Mouse (Mus musculus) neural tube, embryonic 10.5 days (tissue): Measurements from ENCODE around the gene 6430548M08Rik.

ENCODE experiments used
- DNase-seq: peaks from one replicate; pipeline ENCODE4 v3.0.0-alpha.2; 2017; ENCODE audit warnings: low spot score; ENCODE audit errors: extremely low spot score

The 6430548M08Rik gene

GRCm38 (mm10) chr8:120113758-120114255 is at the start of gene 6430548M08Rik:
6430548M08Rik (plus strand) TSS chr8:120114152.
- DNase-seq = peak; percentile 100

- no peak for DNase-seq
Measured at GRCm38 (mm10) chr8:120065611-120066010, 48.3 kb upstream of the 6430548M08Rik start.

DNA sequence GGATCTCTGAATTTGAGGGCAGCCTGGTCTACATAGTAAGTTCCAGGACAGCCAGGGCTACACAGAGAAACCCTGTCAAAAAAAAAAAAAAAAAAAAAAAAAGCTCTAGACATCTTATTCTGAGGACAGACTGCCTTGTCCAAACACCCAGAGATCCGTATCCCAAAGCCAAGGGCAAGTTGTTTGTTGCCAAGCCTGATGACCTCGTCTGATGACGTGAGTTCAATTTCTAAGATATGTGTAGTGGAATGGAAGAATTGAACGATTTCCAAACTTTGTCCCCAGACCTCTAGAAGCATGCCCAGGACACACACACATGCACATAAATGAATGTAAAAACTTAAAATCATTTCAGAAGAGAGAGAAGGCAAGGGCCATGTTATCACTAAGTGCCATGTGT is 47.7 kb upstream of the 6430548M08Rik start:
- DNase-seq = no peak

GRCm38 (mm10) chr8:120067936-120068668 is 45.9 kb upstream of the 6430548M08Rik start:
- DNase-seq = no peak

GRCm38 (mm10) chr8:120071684-120072083 is 42.3 kb upstream of the 6430548M08Rik start:
- DNase-seq = peak; percentile 89

DNA sequence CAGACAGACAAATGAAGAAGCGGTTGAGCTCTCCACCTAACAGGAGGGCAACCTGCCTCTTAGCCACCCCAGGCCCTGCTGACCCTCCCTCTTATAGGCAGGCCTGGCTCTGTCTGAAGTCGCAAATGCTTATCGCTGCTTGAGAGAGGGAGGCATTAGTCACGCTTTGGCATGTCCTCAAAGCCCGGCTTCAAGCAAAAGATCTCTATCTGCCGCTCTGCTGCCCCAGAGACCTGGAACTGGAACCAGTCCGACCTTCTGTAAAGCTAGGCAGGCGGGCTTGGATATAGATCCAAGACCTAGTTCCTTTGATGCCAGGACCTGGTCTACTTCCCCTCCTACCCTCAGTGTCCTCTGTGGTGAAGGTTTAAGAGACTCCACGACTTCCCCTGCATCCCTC is 41.7 kb upstream of the 6430548M08Rik start:
- no peak for DNase-seq

DNA sequence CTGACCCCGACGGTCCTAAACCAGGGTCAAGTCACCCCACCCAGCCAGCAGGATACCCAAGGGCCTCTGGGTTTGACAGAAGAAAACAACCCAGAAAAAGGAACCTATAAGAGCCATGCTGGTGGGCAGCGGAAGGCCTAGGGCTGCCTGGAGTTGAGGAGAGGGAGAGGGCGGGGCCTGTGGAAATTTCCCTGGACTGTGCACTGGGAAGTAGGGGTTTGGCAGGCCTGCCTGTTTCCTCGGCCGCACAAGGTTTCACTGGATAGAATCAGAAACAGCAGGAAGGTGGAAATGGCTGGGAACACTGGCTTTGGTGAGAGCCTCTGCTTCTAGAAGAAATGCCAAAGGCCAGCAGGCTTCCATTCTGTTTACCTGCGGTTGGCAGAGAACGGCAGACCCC is 41.1 kb upstream of the 6430548M08Rik start:
- no peak for DNase-seq

- DNase-seq = no peak
Measured at GRCm38 (mm10) chr8:120074516-120074915, 39.4 kb upstream of the 6430548M08Rik start.

DNA sequence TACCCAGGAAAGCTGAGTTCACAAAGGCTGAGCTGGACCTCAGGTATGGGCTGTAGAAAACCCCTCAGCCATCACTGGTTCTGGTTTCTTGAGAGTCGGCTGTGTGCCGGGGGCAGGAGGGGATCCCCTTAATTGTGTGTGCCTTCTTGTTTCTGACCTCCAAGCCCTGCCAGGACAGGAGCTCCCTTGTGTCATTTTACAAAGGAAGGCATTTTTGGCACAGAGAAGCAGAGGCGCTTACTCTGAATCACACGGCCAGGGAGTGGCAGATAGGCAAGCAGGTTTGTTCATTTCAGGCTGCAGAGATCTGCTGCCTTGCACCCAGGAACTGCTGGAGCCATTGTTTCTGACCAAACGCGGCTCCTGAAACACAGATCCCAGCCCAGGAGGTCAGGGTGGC is 38.6 kb upstream of the 6430548M08Rik start:
- DNase-seq = no peak

- peak; percentile 75 for DNase-seq
Measured at GRCm38 (mm10) chr8:120078080-120078479, 35.9 kb upstream of the 6430548M08Rik start.

DNA sequence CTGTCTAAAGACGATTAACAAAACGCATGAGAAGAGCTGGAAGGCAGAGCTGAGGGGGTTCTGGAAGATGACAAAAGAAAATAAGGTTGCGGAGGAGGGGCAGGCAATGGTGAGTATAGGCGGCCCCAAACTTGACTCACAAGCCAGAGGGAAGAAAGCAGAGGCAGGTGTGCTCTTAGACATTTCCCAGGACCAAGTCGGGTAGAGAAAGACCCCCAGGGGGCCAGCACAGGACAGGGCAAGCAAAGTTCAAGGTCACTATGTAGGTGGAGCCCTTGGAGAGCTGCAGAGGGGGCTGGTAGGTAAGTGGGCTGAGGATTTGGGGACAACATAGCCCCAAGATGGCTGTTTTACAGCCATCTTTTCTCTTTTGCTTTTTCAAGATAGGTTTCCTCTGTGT is 34.6 kb upstream of the 6430548M08Rik start:
- DNase-seq = no peak

GRCm38 (mm10) chr8:120083261-120083660 is 30.7 kb upstream of the 6430548M08Rik start:
- DNase-seq = no peak

DNA sequence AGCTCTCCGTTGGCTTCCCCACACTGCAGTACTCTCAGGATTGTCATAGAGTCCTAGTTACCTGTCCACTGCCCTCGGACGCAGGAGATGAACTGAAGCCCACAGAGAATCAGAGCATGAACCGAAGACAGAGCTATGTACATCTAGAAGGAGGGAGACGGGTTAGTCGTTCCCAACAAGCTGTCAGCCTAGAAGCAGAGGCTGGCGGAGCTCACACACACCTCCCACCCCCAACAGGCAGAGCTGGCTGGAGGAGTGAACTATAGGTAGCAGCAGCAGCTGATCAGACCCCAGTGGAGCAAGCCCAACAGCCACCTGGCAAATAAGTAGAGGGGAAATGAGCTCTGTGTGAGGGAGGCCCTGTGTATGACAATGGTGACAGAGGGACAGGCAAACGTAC is 29.2 kb upstream of the 6430548M08Rik start:
- no peak for DNase-seq

DNA sequence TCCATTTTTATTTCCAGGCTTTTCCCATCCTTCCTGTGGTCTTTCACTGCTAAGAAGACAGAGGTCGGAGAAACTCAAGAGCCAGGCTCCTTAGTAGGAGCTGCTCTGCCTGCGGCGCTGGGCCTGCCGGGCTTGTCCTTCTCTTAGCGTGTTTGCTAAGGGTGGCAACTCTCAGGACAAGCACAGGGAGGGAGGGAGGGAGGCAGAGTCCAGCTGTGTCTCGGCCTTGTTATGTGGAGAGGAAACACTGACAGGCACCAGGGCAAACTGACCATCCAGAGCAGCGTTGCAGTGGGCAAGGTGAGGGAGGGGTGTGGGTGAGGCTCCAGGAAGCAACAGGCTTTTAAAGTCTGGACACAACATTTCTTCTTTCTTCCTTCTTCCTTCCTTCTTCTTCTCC is 24.4 kb upstream of the 6430548M08Rik start:
- no peak for DNase-seq

GRCm38 (mm10) chr8:120091032-120091431 is 22.9 kb upstream of the 6430548M08Rik start:
- DNase-seq = no peak

DNA sequence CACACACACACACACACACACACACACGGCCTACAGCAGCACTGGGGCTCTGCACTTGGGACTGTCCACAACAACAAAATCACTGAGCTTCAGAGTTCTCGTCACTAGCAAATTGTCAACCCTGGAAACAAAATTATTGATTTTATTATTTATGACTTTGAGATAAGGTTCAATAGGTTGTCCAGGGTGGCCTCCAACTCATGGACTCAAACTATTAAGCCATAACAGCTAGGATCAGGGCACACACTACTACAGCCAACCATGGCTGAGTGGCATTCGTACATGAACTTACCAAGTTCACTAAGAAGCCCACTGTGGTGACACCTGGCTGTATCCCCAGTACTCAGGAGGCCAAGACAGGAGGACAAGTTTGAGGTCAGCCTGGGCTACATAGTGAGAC is 20.8 kb upstream of the 6430548M08Rik start:
- DNase-seq = no peak

DNA sequence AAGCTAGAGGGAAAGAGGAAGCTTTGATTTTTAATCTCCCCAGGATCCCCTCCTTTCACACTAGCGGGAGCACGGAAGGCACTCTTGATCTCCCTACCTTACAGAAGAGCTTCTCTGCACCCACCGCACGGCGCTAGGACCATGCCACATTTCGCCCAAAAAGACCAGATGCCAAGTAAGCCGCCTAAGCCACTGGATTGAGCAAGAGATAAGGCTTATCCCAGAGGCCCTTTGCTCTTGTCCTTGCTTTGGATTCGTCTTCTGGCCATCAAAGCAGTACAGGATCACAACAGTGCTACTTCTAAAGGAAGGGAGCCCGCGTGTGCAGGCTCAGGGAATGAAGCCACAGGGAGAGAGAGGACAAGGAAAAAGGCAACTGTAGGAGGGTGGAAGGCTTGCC is 19.2 kb upstream of the 6430548M08Rik start:
- DNase-seq = no peak

DNA sequence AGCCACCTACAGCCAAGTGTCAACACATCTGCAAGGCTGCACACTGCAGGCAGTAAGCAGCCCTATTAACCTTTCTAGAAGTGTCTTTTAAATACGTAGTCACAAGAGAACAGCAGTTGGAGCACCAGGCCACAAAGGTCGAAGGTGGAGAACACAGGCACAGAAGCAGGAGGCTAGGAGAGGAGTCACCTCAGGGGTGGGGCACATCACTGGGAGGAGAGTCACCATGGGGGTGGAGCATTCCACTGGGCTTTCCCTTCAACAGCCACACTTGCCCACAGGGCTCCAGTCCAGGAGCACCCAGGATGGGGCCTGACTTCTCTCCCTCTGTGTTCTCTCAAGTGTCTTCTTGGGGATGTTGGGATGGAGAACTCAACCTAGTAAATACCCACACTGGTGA is 17.5 kb upstream of the 6430548M08Rik start:
- no peak for DNase-seq

GRCm38 (mm10) chr8:120100388-120101067 is 13.4 kb upstream of the 6430548M08Rik start:
- DNase-seq = no peak

GRCm38 (mm10) chr8:120101068-120101972 is 12.6 kb upstream of the 6430548M08Rik start, which contains the start of gene Zdhhc7:
Zdhhc7 (minus strand) TSS chr8:120101482.
- DNase-seq = peak; percentile 82

DNA sequence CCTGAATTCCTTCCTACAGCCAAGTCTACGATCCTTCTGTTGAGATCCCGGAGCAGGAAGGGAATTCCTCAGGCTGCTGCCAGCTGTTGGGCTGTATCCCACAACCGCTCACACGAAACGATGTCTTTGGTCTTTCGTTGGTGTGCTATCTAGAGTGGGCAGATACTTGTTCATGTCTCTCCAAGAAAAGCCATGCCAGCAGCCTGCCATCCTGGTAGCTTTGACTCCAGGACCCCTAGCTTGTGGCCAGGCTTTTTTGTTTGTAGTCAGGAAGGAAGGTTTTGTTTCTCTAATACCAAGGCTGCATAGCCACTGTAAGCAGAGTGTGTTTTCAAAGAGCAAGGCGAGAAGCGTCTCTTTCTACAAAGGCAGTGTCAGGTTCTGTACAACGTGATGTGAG is 10.0 kb upstream of the 6430548M08Rik start:
- DNase-seq = no peak
